Mouse (Mus musculus) gastrocnemius, postnatal 25 days (tissue): ENCODE measurements around the gene Pde6b. TPM values are rescaled to one million over a fixed set of nuclear protein-coding genes. Genes with fewer than 3 reads are reported as not detected.

Experiments used
- DNase-seq: peaks from one replicate; pipeline ENCODE4 v3.0.0; 2022
- long read RNA-seq, 2 experiments: library from polyadenylated mRNA; stranded (forward); transcript quantifications; one replicate each; pipeline ENCODE4 v2.0.0; 2021
- total RNA-seq, 2 experiments: library from RNA; stranded (reverse); gene quantifications; 1 replicate in 1 of 2; 2 replicates in 1 of 2; pipeline ENCODE4 v1.2.3; 2021

Pde6b gene
- not detected for total RNA-seq
- long read RNA-seq, experiment 1 = 0 reads
- long read RNA-seq, experiment 2 = 0 reads

- no peak for DNase-seq
These were observed at the start of gene Pde6b for GRCm38 (mm10) chr5:108388201-108388600. Pde6b (plus strand) TSS chr5:108388391.

- no peak for DNase-seq
These were observed 44.5 kb upstream of the Pde6b start for GRCm38 (mm10) chr5:108343680-108344170.

- no peak for DNase-seq
These were observed 42.7 kb upstream of the Pde6b start for GRCm38 (mm10) chr5:108345313-108346071.

GRCm38 (mm10) chr5:108347843-108348242 lies 40.3 kb upstream of the Pde6b start:
- no peak for DNase-seq

GRCm38 (mm10) chr5:108349511-108350148 lies 38.6 kb upstream of the Pde6b start:
- no peak for DNase-seq

GRCm38 (mm10) chr5:108354056-108354455 lies 34.1 kb upstream of the Pde6b start:
- no peak for DNase-seq

GRCm38 (mm10) chr5:108357862-108358261 lies 30.3 kb upstream of the Pde6b start:
- no peak for DNase-seq

GRCm38 (mm10) chr5:108359491-108359890 lies 28.7 kb upstream of the Pde6b start:
- DNase-seq = no peak

GRCm38 (mm10) chr5:108360211-108360610 lies 28.0 kb upstream of the Pde6b start:
- DNase-seq = no peak

- no peak for DNase-seq
These were observed 25.9 kb upstream of the Pde6b start for GRCm38 (mm10) chr5:108362330-108362729.

- DNase-seq = peak; percentile 7
These were observed 21.7 kb upstream of the Pde6b start for GRCm38 (mm10) chr5:108366328-108366983.

- DNase-seq = peak; percentile 19
These were observed 21.0 kb upstream of the Pde6b start for GRCm38 (mm10) chr5:108366984-108367841.

GRCm38 (mm10) chr5:108367871-108368332 lies 20.3 kb upstream of the Pde6b start, which contains the start of gene Gm42517:
Gm42517 (minus strand) TSS chr5:108367922.
- DNase-seq = peak; percentile 8

GRCm38 (mm10) chr5:108368446-108368845 lies 19.7 kb upstream of the Pde6b start:
- DNase-seq = no peak

GRCm38 (mm10) chr5:108368851-108369621 lies 19.2 kb upstream of the Pde6b start:
- DNase-seq = no peak

GRCm38 (mm10) chr5:108369964-108370363 lies 18.2 kb upstream of the Pde6b start:
- DNase-seq = no peak

- no peak for DNase-seq
These were observed 14.1 kb upstream of the Pde6b start for GRCm38 (mm10) chr5:108374079-108374478.

GRCm38 (mm10) chr5:108376059-108376458 lies 12.1 kb upstream of the Pde6b start:
- DNase-seq = no peak

- DNase-seq = no peak
These were observed 9.8 kb upstream of the Pde6b start for GRCm38 (mm10) chr5:108378346-108378745.

- no peak for DNase-seq
These were observed 2.6 kb upstream of the Pde6b start for GRCm38 (mm10) chr5:108385632-108386031.

- DNase-seq = no peak
These were observed 1.7 kb upstream of the Pde6b start for GRCm38 (mm10) chr5:108386449-108386848.
